Mouse (Mus musculus) adrenal gland, postnatal 10 days (tissue): ENCODE results near the gene Grin1. TPM values are rescaled to one million over a fixed set of nuclear protein-coding genes. Genes with fewer than 3 reads are reported as not detected.

Experiments
- DNase-seq: peaks from one replicate; pipeline ENCODE4 v3.0.0; 2021; ENCODE audit warnings: mixed read lengths
- long read RNA-seq, 2 experiments: library from polyadenylated mRNA; stranded (forward); transcript quantifications; one replicate each; pipeline ENCODE4 v2.0.0; 2021
- total RNA-seq, 2 experiments: library from RNA; stranded (reverse); gene quantifications; 2 replicates each; pipeline ENCODE4 v1.2.3; 2021

Gene Grin1
- total RNA-seq, result 1 to 10 TPM; 7.3 to 9.6 TPM
- long read RNA-seq, experiment 1, full-length matches to known transcripts, result 4 of 8 reads
- long read RNA-seq, experiment 1, partial matches to known transcripts, result 4 of 8 reads
- long read RNA-seq, experiment 1, other reads (novel, unspliced or antisense), result 0 of 8 reads
- long read RNA-seq, experiment 2, full-length matches to known transcripts, result 4 of 8 reads
- long read RNA-seq, experiment 2, partial matches to known transcripts, result 1 of 8 reads
- long read RNA-seq, experiment 2, other reads (novel, unspliced or antisense), result 3 of 8 reads

DNA sequence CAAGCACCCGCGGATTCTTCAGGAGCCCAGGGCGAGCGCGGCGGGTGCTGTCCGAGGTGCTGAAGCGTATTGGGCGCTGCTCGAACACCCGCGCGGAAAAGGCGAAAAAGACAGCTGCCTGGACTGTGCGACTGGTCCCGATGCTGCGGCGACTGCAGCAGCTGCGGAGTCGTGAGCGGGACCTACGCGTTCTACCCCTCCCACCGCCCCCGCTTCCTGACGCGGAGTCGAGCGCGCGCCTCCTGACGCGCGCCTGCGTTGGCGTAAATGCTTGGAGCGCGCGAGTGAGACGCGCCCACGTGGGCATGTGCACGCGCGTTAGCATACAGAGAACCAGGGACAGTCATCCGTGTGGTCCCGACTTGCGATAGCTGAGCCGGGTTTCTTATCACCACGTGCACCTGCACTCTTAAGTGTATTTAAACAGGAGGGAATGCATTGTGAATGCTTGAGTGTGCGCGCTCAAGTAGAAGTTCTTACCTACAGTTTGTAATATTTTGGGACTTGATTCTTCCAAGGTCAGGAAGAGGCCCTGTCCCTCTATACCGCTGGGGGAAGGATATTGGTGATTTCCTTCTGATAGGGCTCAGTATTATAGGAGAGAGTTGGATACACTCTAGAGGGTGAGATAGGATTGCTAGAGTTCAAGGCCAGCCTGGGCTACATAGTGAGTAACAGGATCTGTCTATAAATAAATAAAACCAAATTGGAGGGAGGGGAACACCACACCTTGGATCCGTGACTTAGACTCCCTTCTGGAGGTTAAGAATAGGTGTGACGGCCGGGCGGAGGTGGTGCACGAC, at the start of gene Grin1:
Grin1 (minus strand) TSS at position 217 of the 803 bp plus-strand sequence.
- DNase-seq, result peak; percentile 82

DNA sequence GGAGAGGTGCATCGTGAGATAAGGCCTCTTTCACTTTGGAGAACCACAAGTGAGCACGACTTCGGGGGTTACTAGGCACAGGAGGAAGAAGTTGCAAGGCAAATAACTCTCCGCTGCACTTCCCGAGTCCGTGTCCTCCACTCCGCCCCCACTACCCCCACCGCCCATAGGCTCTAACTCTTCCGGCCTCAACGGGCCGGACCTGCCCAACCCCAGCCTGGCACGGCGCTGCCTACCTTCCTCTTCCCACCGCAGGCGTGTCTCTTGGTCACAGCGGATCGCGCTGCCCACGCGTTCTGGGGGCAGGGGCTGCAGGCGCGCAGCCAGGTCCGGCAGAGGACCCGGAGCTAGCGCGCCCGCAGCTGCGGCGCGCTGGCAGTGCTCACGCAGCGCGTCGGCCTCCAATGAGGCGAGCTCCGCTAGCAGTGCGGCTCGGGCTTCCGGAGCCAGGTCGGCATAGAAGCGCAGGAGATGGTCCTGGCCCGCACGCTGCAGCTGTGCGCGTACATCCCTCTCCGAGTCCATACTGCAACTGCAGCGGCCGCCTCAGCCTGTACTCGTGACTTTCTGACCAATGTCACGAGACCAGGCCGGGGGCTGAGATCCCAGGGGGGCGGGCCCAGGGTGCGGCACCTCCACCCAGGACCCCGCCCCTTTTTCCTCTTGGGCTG, 46.2 kb upstream of the Grin1 start, which contains the start of gene Uap1l1:
Uap1l1 (minus strand) TSS at position 592 of the 671 bp plus-strand sequence.
- peak; percentile 85 for DNase-seq

DNA sequence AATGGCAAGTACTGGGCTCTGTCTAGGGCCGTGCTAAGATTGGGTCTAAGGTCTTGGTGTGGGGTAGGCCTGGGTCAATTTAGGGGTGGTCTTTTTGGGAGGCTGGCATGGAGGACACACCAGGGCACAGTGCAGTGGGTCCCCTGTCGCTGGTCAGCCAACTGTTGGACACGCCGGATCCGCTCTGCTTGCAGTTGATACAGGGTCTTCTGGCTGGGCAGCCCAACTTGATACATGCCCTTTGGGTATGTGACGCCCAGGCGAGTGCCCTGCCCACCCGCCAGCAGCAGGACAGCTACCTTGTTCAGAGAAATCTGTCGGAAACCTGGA, 45.7 kb upstream of the Grin1 start:
- no peak for DNase-seq

DNA sequence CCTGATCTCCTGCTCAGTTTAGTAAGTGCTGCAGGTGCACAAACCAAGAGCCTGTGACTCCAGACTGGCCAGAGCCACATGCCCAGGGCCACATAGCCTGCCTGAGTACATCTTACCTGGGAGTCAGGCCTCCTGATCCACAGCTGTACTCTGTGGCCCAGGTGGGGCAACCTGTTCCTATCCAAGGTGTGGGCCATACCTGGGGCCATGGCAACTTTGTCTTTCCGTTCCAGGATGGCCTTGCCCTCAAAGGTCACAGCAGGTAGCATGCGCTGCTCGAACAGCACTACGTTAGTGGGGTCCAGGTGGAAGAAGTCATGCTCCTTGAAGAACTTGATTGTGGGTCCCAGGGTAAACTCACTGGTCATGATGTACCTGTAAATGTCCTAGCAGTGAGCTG, 45.3 kb upstream of the Grin1 start:
- DNase-seq, result no peak

DNA sequence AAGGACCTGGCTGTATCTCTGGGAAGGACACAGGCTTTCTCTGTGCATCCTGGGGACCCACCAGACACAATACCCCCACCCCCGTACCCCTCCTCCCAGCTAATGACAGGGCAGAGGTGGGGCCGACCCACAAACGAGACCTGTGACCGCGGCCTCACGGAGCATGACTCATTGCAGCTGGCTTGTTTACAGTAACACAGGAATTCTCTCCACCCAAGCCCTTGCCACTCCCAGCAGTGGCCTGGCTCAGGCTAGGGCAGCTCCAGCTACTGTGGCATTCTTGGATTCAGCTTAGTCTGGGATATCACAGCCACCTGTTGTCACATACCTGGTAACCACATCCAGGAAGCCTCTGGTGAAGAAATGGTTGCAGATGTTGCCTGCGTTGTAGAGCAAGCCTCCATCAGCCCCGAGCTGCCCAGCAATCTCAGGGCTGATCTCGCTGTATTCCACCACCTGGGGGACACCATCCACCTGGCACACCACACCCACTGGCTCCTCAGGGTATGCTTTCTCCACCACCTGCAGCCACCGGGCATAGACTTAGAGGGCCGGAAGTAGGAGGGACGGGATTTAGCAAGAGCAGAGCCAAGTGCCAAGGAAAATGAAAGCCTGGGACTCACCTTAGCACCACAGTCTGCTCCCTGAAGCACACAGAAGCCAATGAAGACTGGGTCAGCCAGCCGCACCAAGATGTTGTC, 44.6 kb upstream of the Grin1 start:
- DNase-seq, result no peak

DNA sequence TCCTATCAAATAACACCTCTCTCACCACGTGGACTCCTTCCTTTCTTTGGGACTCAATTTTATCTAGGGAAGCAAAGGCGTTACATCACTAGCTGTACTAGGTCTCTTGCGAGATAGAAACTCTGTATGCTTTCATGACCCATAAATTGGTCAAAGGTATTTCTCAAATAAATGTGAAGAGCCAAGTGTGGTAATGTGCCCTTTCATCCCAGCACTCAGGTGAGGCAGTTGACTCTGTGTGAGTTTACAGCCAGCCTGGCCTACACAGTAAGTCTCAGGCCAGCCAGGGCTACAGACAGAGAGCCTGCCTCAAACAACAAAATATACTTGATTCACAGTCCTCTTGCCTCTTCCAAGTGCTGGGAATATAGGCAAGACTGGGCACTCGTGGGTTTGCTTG, 40.9 kb upstream of the Grin1 start:
- no peak for DNase-seq

DNA sequence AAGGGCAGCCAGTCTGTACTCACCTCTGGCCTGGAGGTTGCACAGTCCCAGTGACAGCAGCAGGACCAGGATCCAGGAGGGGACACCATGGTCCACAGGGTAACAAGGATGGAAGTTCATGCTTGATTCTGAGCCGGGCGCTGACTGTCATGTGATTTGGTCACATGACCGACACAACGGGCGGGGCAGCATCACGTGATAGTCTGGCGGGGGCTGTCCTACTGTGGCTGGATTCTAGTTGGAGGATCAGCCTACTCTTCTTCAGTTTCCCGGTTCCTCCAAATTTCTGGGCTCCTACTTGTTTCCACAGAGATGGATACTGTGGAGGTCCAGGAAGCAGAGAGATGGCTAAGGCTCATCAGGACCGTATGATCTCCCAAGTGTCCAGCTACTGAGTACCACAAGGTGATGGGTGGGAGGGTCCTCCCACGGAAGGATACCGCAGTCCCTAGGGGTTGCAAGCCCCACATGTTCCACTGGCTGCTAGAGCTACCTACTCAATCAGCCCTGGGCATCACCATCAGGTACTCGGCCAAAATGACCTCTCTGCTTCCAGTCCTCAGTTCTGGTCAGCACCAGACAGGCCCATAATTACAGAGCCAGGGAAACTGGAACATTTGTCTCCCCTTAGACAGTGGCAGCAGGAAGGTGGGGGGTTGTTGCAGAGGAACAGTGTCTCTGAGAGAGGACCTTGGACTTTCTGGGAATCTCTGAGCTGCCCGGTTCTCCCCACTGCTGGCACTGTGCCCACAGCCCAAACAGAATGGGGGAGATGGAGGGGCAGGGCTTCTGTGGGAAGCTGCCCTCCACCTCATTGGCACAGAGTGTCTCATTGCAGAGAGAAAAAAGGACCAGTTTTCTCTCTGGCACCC, 37.5 kb upstream of the Grin1 start, which contains the start of gene Dpp7:
Dpp7 (minus strand) TSS at position 152 of the 872 bp plus-strand sequence.
- DNase-seq, result peak; percentile 87

DNA sequence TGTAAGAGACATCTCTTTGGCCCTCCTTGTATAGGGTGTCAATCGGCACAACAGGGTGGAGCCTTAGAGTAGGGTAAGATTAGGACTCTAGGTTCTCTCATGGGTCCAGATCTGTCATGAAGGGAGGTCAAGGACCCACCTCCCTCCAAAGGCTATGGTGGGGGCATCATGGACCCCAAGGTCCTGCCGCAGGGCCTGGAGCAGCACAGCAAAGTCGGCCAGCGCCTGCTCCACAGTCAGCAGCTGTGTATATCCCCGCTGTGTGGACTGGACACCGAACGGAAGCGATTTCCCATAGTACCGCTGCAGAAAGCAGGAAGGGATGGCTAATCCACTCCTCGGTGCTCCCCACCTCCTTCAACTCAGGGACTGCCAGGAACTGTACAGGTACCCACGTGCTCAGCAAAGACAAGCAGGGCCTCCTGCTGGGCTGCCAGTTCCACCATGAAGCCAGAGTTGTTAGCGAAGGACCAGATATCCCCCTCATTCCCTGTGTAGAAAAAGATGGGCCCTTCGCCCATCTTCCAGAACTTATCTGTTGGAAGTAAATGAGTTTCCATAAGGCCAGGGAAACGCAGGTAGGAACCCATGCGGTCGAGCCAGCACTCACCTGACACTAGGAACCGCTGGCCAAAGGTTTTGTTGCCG, 36.6 kb upstream of the Grin1 start:
- no peak for DNase-seq

DNA sequence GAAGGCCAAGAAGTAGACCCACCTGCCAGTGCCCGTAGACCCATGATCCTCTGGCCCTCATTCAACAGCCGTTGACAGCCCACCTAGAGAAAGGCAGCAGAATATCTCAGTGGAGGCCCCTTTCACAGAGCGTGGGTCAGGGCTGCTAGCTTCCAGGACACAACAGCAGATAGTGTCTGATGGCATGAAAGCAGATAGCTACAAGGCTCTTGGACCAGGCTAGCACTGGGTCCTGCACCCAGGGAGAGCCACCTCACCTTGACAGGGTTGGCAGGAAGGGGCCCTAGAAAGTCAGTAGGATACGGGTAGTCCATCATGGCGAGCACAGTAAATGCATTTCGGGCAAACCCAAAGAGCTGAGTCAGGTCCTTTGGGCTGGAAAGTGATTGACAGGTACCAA, 35.2 kb upstream of the Grin1 start:
- no peak for DNase-seq

DNA sequence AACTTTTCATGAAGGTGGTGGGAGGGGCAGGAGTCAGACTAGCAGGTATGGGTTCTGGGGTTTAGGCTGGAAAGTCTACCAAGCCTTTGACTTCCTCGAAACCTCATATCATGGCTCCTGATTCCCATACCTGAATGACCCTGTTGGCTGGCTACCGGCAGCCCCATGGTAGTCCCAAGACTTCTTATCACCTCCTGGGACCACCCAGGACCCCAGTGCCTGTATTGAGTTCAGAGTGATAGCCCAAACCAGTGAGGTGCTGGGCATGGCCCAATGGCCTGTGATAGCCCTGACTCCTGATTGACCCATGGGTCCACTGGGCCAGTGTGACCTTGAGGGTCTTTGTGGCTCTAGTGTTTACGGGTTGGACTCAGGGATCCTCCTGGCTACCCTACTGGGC, 31.7 kb upstream of the Grin1 start:
- no peak for DNase-seq

DNA sequence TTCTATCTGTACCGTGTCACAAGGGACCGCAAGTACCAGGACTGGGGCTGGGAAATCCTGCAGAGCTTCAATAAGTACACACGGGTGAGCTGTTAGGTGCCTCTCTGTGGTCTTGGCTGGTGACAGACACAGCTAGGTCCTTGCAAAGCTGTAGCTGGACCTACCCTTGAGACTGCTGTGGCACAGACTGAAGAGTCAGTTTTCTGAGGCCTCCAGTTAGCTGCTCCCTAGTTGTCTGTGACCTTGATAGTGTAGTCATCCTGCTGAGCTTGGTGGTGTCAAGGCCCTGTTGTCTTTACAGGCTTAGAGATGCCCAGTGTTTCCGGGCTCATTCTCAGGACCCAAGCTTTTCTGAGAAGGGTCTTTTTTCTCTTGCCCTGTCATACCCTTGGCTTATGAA, 30.5 kb upstream of the Grin1 start:
- peak; percentile 31 for DNase-seq

DNA sequence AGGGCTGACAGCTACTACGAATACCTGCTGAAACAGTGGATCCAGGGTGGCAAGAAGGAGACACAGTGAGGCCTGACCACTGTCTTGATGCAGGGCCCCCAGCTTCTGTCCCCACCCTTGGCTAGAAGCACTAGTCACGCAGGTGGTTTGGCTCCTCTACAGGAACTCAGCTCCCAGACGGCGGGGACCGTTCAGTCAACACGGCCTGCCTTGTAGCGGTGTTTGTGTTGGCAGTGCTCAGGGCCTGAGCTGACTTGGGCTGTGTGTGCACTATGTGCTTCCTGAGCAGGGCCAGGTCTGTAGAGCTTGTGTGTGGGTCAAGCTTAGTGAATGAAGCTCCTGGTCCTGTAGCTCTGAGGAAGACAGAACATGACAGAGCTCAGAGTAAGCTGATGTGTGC, 29.2 kb upstream of the Grin1 start:
- no peak for DNase-seq

DNA sequence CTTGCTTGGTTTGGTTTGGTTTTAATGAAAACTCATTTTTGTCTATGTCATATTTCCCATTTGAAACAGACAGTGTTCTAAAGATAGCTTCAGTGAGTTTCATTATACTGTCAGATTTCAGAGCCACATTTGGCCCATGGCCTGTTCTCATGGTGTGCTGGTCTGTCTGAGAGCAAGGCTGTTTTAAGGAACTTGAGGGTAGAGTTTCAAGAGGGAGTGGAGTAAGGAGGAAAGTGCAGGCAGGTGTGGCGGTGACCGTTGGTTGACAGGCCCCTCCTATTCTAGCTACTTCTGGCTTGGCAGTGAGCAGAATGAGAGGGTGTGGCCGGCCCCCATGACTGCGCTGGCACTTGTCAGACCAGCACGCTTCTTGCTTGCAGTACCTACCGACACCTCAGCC, 19.3 kb upstream of the Grin1 start:
- DNase-seq, result no peak

DNA sequence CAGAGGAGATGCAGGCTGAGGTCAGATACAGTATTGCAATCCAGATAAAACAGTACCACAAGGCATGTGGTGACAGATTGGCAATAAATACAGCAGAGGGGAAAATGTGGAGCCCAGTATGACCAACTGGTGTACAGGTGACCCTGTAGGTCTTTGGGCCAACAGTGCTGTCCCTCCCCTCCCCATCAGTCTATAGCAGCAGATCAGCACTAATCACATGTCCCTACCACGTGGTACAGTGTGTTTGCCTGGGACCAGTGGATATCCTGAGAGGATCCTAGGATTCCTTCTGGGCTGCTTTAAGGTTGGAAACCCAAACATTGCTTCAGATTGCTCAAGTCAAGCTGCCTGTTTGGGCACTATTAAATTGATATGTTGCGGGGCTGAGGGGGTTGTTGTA, 14.6 kb upstream of the Grin1 start:
- no peak for DNase-seq

DNA sequence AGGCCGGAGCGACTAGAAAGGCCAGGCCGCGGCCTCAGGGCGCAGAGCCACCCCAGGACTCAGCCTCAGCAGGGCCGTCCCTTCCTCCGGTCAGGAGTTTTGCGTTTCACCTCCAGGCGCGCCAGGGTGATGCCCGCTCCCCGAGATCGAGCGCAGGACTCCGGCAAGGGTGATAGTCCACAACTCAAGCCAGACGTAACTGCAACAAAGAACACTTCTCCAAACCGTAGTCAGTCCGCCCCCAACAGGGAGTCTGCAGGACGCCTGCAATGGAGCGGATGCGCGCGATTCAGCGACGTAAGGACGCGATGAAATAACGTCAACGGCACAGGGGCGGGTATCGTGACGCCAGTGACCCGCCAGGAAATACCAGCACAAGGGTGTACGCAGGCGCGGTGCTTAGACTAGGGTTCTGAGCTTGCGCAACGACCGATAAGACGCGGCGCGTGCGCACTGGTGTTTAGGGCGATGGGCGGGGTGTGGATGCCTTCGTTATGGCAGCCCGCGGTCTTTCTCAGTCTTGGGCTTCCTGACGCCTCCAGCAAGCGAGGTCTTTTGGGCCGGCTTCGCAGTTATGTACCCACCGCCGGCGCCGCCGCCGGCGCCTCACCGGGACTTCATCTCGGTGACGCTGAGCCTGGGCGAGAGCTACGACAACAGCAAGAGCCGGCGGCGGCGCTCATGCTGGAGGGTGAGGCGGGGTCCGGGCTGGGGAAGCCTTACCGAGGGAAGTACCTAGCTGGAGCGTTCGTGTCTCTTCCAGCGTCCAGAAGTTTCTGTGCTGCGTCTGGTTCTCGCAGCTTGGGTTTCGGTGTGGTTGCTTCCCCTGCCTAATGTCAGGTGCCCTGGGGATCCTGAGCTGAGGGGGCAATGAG, 13.5 kb upstream of the Grin1 start, which contains the start of gene Man1b1:
Man1b1 (plus strand) TSS at position 53 of the 875 bp plus-strand sequence.
- peak; percentile 99 for DNase-seq

DNA sequence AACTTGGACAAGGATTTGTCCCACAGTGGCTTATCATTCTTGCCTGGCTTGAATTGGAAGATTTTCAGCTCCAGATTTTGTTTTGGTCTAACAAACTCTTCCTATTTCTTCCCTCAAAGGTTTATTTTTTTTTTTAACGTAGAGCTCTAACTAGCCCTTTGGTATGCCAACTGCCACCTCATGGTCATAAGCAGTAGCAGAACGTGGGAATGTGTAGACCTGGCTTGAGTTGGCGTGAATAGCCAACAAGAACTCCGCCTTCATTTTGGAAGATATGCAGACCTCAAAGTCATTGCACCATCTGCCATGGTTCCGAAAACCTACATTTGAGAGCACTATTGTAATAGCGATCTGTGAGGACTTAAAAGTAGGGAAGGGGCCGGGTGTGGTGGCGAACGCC, 12.5 kb upstream of the Grin1 start:
- DNase-seq, result no peak

DNA sequence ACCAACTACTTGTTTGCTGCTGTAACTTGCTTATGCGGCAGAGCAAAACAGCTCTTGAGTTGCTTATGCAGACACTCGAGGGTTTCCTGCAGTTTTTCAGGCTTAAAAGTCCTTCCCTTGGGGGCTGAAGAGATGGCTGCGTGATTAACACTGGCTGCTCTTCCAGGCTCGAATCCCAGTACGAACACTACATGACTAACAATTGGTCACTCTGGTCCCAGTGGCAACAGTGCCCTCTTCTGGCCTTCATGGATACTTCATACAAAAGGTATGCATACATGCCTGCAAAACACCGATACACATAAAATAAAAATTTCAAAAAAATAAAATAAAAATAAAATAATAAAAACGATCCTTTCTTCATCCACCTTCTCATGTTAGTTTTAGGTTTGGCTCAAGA, 9.5 kb upstream of the Grin1 start:
- DNase-seq, result peak; percentile 47

DNA sequence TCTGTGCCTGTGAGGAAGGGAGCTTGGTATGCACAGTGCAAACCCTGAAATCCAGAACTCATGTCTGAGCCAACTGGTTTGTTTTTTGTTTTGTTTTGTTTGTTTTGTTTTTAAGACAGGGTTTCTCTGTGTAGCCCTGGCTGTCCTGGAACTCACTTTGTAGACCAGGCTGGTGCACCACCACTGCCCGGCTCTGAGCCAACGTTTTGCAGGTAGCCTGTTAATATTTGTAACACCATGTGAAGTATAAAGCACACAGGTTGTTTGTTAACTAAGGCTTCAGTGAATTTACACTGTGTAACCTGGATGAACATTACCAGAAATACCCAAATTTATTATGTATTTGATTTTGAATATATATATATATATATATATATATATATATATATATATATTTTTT, 7.0 kb upstream of the Grin1 start:
- DNase-seq, result no peak

DNA sequence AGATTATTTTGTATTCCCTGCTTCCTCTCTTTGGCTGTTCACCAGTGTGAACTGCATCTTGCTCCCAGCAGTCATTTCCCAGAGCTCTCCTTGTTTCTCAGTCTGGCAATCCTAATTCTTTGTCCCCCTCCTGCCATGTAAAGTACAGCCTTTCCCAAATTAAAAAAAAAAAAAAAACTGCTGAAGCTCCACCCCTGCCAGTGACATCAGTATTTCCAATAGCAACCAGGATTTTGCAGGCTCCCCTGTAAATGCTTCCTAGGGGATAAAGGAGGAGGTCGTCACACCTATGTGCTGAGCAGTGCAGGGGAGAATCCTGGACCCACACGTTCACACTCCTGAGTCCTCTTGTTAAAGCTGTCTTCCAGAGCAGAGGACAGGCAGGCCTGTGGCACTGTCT, 1.1 kb upstream of the Grin1 start:
- DNase-seq, result no peak
